ENCODE assay signal across 30 mouse cellular contexts in genomic region chr17:81546012-81546411, GRCm38 (mm10).
DNase-seq lines count a peak whose midpoint lies in the region; ATAC-seq and TF ChIP-seq lines count a peak whose summit lies in the region.
"Had no signal": no experiment of that assay in that cellular context is flagged by ENCODE, and none has a peak within 500 bp of the region (broad histone marks: within the 10 kb centered on the region; RNA-seq: fewer than 3 reads in every experiment).

No protein-coding gene starts in this region.

- H3K9ac ChIP-seq in embryonic facial prominence, embryonic 14.5 days (ENCODE audit: low read depth, low read length), result no peak overlapping the region
- H3K9ac ChIP-seq in kidney, embryonic 15.5 days, result no peak overlapping the region
- H3K9ac ChIP-seq: embryonic facial prominence, embryonic 12.5 days; embryonic facial prominence, embryonic 15.5 days; forebrain, embryonic 12.5 days had no signal

- no peaks in the 10 kb centered on the region for H3K27me3 ChIP-seq in embryonic facial prominence, embryonic 14.5 days (replicated peaks; ENCODE audit: control insufficient read depth, insufficient read depth, low read length)
- no peaks in the 10 kb centered on the region for H3K27me3 ChIP-seq in embryonic facial prominence, embryonic 10.5 days (replicated peaks; ENCODE audit: low read depth, poor library complexity, severe bottlenecking)
- H3K27me3 ChIP-seq in kidney, embryonic 15.5 days, result no peaks in the 10 kb centered on the region
- H3K27me3 ChIP-seq in kidney, adult 2 months (replicated peaks; ENCODE audit: control insufficient read depth, insufficient read depth, low read length), result no peaks in the 10 kb centered on the region
- H3K27me3 ChIP-seq: CH12.LX; embryonic facial prominence, embryonic 12.5 days; embryonic facial prominence, embryonic 15.5 days; forebrain, embryonic 12.5 days had no signal

- H3K4me2 ChIP-seq in embryonic facial prominence, embryonic 14.5 days (ENCODE audit: low read depth, low read length), result no peak overlapping the region
- H3K4me2 ChIP-seq in kidney, embryonic 15.5 days, result no peak overlapping the region
- H3K4me2 ChIP-seq: embryonic facial prominence, embryonic 12.5 days; embryonic facial prominence, embryonic 15.5 days; forebrain, embryonic 12.5 days had no signal

- no peak overlapping the region for H3K4me3 ChIP-seq in embryonic facial prominence, embryonic 14.5 days (ENCODE audit: low read depth, low read length)
- H3K4me3 ChIP-seq in embryonic facial prominence, embryonic 10.5 days, result no peak overlapping the region
- no peak overlapping the region for H3K4me3 ChIP-seq in kidney, embryonic 15.5 days (replicated peaks)
- H3K4me3 ChIP-seq in kidney, adult 2 months (ENCODE audit: insufficient read depth, low read depth, low read length), result no peak overlapping the region
- H3K4me3 ChIP-seq: embryonic facial prominence, embryonic 12.5 days; embryonic facial prominence, embryonic 15.5 days; erythroblast, embryonic 14.5 days; forebrain, embryonic 10.5 days; forebrain, embryonic 12.5 days had no signal

- 0 out of 2 replicates have a peak, but pooled peaks cover 3% of the 10 kb centered on the region for H3K4me1 ChIP-seq in embryonic facial prominence, embryonic 14.5 days (ENCODE audit: control insufficient read depth, insufficient read depth, low read length)
- H3K4me1 ChIP-seq in embryonic facial prominence, embryonic 10.5 days, result peaks cover 8% of the 10 kb centered on the region
- peaks cover 12% of the 10 kb centered on the region for H3K4me1 ChIP-seq in kidney, embryonic 15.5 days
- H3K4me1 ChIP-seq in kidney, adult 2 months (ENCODE audit: control insufficient read depth, insufficient read depth, low read length), result no peaks in the 10 kb centered on the region
- H3K4me1 ChIP-seq: embryonic facial prominence, embryonic 15.5 days had no signal

- no peak for TF ChIP-seq CTCF in kidney, adult 2 months (conservative IDR thresholded peaks at IDR 0.05; ENCODE audit: insufficient read depth, insufficient read length, low read depth, low read length)

- peak; percentile 70; the same call in 1 of the 2 replicates for ATAC-seq in embryonic facial prominence, embryonic 14.5 days (ENCODE audit: low read depth)
- peak; percentile 72 for ATAC-seq in kidney, embryonic 15.5 days (replicated peaks; ENCODE audit: low FRiP score)
- ATAC-seq: activated CD4-positive, CD25-positive, alpha-beta regulatory T cell, adult 4 months; CD4-positive, CD25-positive, alpha-beta regulatory T cell, adult 4 months; forebrain, embryonic 14.5 days; forebrain, embryonic 16.5 days; Patski had no signal

- no peaks in the 10 kb centered on the region for H3K36me3 ChIP-seq in embryonic facial prominence, embryonic 14.5 days (ENCODE audit: control insufficient read depth, insufficient read depth, low read length)
- no peaks in the 10 kb centered on the region for H3K36me3 ChIP-seq in embryonic facial prominence, embryonic 10.5 days (replicated peaks)
- no peaks in the 10 kb centered on the region for H3K36me3 ChIP-seq in kidney, embryonic 15.5 days
- H3K36me3 ChIP-seq in kidney, adult 2 months (ENCODE audit: control insufficient read depth, insufficient read depth, low read length), result no peaks in the 10 kb centered on the region
- H3K36me3 ChIP-seq: embryonic facial prominence, embryonic 12.5 days; embryonic facial prominence, embryonic 15.5 days; forebrain, embryonic 10.5 days; forebrain, embryonic 12.5 days; G1E had no signal

- no peaks in the 10 kb centered on the region for H3K9me3 ChIP-seq in embryonic facial prominence, embryonic 14.5 days (ENCODE audit: control insufficient read depth, low read length)
- H3K9me3 ChIP-seq in embryonic facial prominence, embryonic 10.5 days, result no peaks in the 10 kb centered on the region
- H3K9me3 ChIP-seq in kidney, embryonic 15.5 days (replicated peaks), result no peaks in the 10 kb centered on the region
- H3K9me3 ChIP-seq: embryonic facial prominence, embryonic 12.5 days; embryonic facial prominence, embryonic 15.5 days; forebrain, embryonic 10.5 days; forebrain, embryonic 12.5 days had no signal

- DNase-seq in embryonic facial prominence, embryonic 14.5 days (ENCODE audit: low spot score), result no peak
- DNase-seq in embryonic facial prominence, embryonic 10.5 days (ENCODE audit: low spot score), result no peak
- DNase-seq in kidney, adult 2 months, result no peak
- peak; percentile 34 to 41 for DNase-seq in kidney, postnatal 4 days
- no peak for DNase-seq in kidney, postnatal 14 days
- peak; percentile 43 for DNase-seq in brain, adult 2 months (ENCODE audit: low read depth, low spot score)
- DNase-seq: adrenal gland, adult 8-10 months; adrenal gland, postnatal 14 days; adrenal gland, postnatal 36 days; B cell, adult 2 months; cerebellum, adult 11 months; cerebellum, adult 18-20 months; cerebellum, adult 8-10 months; cerebellum, adult 9-11 months; cerebellum, postnatal 14 days; cerebellum, postnatal 36 days; embryo, embryonic 11 days had no signal

- 68% methylated on average over 5 of the region's 5 CpGs for WGBS in embryonic facial prominence, embryonic 14.5 days
- 80% methylated on average over 5 of the region's 5 CpGs for WGBS in embryonic facial prominence, embryonic 10.5 days
- 56% methylated on average over 5 of the region's 5 CpGs for WGBS in kidney, embryonic 15.5 days
- WGBS in kidney, adult 2 months, result 53% methylated on average over 5 of the region's 5 CpGs

- TF ChIP-seq POLR2A in kidney, adult 2 months (IDR thresholded peaks at IDR 0.05; ENCODE audit: low read depth, low read length), result no peak

- no peak overlapping the region for H3K27ac ChIP-seq in embryonic facial prominence, embryonic 14.5 days (replicated peaks; ENCODE audit: low read depth, low read length)
- H3K27ac ChIP-seq in embryonic facial prominence, embryonic 10.5 days (replicated peaks), result no peak overlapping the region
- H3K27ac ChIP-seq in kidney, embryonic 15.5 days, result peak overlapping the region; percentile 28; the same call in 1 of the 2 replicates
- H3K27ac ChIP-seq in kidney, adult 2 months (ENCODE audit: insufficient read depth, low read depth, low read length), result no peak overlapping the region
- H3K27ac ChIP-seq: embryonic facial prominence, embryonic 12.5 days; embryonic facial prominence, embryonic 15.5 days; forebrain, embryonic 10.5 days; forebrain, embryonic 12.5 days had no signal

Comparison
In these comparisons a context has a peak if more than half of its experiments do, and no peak if none do; other contexts are left out.
1. DNase-seq: peak in kidney, postnatal 4 days (2 of 2) and brain, adult 2 months (single experiment); none in embryonic facial prominence, embryonic 14.5 days (single experiment), embryonic facial prominence, embryonic 10.5 days (single experiment), kidney, adult 2 months (single experiment) and kidney, postnatal 14 days (single experiment).